Mouse (Mus musculus) kidney, postnatal 36 days (tissue): ENCODE measurements around the gene BC005624.
"Not testable (repeated sequence)": the region's sequence is repeated elsewhere in the genome, so short reads cannot be mapped to it uniquely, and the experiment has no call there.

ENCODE experiments used
- DNase-seq, 2 experiments: peaks; one replicate each; pipeline ENCODE4 v3.0.0; 2021 to 2022; ENCODE audit warnings: mixed read lengths in 2 of 2

Gene BC005624

DNA sequence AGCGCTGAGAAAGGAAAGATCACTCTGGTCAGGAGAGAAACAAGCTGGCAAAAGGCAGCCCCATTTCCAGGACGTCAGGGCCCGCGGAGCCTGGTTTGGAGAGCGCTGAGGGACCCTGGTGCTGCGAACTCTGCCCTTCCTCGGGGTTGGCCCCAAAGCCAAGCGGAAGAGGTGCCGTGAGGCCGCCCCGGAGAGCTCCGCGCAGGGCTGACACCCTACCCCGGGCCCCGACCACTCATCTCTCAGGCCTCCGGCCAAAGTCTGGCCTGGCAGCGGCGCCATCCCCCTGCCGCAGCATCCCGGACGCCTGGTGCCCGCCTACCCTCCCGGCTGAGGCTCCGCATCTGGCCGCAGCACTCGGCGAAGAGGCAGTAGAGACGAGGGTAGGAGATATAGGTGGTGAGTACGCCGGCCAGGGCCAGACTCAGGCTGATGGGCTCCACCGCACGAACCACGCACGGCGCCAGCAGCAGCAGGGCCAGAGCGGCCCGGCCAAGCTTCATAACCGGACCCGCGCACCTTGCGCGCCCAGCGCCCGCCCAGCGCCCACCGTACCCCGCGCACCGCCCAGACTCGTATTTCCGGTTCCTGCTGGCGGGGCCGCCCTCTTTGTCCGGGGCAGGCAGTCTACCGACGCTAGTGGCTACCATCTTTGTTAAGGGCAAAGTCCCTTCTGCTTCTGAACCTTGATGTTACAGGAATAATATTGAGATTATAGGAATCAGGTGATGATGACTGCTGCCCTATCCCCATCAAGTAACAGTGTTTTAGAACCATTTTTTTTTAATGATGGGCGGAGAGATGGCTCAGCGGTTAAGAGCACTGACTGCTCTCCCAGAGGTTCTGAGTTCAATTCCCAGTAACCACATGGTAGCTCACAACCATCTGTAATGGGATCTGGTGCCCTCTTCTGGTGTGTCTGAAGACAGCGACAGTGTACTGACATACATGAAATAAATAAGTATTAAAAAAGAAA is 14.4 kb downstream of the BC005624 start, which contains the start of gene Tor1a:
Gene Tor1a, minus strand, starts transcription at position 582 of the 976 bp plus-strand sequence.
- DNase-seq: peak; percentile 91 to 95

DNA sequence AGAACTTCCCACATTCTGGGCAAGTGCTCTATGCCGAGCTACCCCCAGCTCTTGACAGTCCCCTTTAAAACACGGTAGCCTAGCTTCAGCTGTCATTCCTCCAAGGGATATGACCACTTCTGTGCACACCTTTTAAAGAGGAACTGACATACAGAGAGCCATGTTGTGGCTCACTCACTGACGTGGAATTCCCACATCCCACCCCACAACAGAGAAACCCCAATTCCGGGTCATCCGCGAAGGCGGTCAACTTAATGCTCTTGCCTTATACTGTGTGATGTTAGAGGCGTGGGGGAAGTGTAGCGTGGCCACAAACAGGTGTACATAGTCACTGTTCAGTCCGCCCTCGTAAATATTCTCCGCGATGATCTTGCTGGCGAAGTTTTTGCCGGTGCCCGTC is 15.2 kb downstream of the BC005624 start:
- DNase-seq: no peak

GRCm38 (mm10) chr2:30965627-30966026 is 16.4 kb downstream of the BC005624 start:
- no peak for DNase-seq

DNA sequence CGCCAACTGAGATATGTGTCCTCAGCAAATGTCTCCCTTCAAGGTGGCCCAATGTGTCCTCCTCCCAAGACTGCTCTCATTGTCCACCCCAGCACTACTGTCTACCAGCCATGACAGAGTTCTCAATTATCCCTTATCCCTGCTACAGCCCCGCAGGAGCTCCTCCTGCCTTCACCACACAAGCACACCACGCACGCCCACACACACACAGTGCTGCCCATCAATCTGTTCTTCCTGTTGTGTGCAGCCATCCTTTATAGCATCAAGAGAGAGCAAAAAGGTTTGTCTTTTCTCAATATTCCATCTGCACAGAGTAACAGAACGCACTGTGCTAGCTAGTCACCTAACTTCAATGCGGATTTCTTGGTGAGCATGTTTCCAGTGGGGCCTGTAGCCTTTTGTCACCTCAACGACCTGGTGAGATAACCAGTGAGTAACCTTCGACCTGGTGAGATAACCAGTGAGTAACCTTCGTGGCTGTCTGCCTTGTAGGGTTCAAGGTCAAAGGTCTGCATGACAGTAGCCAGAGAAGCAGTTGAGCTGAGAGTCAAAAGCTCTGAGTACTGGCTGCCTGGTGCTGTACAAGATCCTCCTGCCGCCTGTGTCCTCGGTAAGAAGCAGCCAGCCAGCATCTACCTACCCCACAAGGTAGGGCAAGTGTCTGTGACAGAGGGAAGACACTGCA is 19.3 kb downstream of the BC005624 start:
- no peak for DNase-seq

DNA sequence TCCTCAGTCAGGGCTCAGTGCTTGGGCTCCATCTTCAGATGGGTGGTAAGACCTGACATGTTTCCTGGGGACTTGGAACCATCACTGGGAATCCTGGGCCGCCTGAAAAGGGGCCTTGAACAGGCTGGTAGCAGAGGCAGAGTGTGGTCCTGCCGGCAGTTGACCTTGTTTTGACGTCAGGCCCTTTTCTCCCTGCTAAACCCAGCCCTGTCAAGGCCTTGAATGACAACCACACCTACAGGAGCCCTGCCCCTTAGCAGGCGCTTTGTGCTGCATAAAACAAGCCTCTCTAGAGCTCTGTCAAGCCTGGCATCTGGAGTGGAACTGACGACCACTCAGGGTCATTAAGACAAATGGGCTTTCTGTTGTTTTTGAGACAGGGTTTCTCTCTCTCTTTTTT is 22.1 kb downstream of the BC005624 start:
- DNase-seq: no peak

- DNase-seq: peak; percentile 74 to 81
Measured at GRCm38 (mm10) chr2:30958726-30959125, 23.3 kb downstream of the BC005624 start.

DNA sequence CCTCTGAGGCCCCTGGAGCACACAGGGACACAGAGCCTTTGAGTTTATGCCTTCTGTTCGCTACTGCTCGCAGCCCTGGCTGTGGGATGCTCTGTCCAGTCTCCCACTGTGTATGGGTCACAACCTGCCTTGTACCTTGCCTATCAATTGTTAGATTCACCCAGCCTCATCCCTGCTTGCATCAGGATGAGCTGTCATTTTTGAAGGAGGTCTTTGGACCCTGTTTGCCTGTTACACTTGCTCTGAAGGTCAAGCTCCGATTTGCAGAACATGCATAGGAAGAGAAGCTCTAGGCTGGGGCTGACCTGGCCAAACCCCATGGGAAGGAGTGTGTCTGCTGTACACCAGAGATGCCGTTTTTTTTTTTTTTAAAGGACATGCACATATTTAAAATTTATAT is 24.5 kb downstream of the BC005624 start:
- no peak for DNase-seq

GRCm38 (mm10) chr2:30954797-30955196 is 27.2 kb downstream of the BC005624 start:
- no peak for DNase-seq

DNA sequence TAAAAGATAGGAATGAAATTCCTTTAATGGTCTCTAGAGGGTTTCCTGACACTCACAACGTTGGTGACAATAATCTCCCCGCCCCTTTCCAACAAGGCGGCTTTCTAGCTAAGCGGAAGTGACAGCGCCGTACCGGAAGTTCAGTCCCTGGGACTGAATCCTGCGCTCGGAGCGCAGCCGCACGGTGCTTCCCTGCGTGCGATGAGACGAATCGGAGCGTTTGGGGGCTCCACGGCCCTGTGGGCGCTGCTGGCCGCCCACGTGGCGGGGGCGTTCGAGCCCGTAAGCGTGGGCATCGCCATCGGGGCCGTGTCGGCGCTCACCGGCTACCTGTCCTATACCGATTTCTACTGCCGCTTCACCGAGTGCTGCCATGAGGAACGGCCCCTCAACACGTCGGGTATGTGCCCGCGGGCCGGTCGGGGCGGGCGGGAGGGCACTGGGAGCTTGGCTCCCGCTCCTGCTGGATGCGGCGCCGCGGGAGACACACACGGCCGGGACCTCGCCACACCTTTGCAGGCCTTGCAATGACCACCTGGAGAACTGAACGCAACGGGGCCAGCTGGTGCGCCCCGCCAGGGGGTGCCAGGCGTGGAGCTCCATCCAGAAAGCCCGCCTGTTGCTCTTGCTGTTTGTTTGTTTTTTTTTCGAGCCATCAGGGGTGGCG is 29.0 kb downstream of the BC005624 start, which contains the start of gene Tor1b:
Gene Tor1b, plus strand, starts transcription at position 136 of the 667 bp plus-strand sequence.
- DNase-seq: peak; percentile 92

GRCm38 (mm10) chr2:30952457-30952823 is 29.6 kb downstream of the BC005624 start:
- DNase-seq: no peak

GRCm38 (mm10) chr2:30942603-30943011 is 39.4 kb downstream of the BC005624 start:
- peak; percentile 73 to 78 for DNase-seq

GRCm38 (mm10) chr2:30942116-30942515 is 39.9 kb downstream of the BC005624 start:
- DNase-seq: peak in 1 of 2 experiments; percentile 40

GRCm38 (mm10) chr2:30941586-30941985 is 40.4 kb downstream of the BC005624 start:
- DNase-seq: no peak

DNA sequence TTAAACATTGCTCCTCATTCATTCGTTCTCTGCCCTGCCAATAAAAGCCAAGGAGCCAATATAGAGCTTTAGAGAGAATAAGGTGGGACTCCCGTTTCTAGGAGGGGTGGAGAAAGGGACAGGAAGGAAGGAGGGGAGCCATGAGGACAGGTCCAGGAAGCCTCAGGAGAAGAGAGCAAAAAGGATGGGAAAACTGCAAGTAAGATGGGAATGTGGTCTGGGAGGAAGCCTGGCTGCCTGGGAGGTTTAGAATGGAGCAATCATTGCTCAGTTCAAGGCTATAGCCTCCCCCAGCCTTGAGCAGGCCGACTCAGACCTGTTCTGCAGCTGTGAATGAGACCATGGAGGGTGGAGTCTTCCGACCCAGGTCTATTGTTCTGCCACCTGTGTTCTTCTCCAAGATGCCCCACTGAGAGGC is 43.4 kb downstream of the BC005624 start:
- no peak for DNase-seq

- no peak for DNase-seq
Measured at GRCm38 (mm10) chr2:30937731-30938130, 44.3 kb downstream of the BC005624 start.

DNA sequence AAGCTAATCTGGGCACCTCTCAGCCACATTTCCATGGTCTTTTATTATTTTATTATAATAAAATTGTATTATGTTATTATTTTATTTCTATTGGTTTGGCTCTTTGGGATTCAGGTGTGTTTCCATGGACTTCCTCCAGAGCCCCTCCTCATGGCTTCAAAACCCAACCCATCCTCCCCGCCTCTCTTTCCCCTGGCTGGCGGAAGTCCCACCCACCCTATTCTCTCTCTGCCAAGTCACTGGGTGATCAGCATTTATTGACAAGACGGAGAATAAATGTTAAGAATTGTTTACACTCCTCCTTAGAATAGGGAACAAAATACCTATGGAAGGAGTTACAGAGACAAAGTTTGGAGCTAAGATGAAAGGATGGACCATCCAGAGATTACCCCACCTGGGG is 45.2 kb downstream of the BC005624 start:
- no peak for DNase-seq

DNA sequence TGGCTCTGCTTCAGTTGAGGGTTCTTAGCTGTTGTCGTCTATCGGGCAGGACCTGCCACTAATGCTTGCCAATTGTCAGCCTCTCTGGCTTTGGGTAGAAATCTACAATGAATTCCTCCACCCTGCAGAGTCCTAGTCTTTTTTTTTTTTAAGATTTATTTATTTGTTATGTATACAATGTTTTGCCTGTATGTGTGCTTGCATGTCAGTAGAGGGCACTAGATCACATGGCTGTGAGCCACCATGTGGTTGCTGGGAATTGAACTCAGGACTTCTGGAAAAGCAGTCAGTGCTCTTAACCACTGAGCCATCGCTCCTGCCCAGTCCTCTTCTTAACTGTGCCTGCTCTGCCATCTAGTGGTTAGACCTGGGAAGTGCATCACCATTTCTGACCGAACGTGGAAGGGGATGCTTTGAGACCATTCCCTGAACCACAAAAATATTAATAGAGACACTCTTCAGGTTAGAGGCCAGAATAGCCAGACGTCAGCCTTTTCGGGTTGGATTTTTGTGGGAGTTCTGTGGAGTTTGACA is 48.0 kb downstream of the BC005624 start:
- peak; percentile 72 to 85 for DNase-seq

GRCm38 (mm10) chr2:30933032-30933431 is 49.0 kb downstream of the BC005624 start:
- DNase-seq: no peak

DNA sequence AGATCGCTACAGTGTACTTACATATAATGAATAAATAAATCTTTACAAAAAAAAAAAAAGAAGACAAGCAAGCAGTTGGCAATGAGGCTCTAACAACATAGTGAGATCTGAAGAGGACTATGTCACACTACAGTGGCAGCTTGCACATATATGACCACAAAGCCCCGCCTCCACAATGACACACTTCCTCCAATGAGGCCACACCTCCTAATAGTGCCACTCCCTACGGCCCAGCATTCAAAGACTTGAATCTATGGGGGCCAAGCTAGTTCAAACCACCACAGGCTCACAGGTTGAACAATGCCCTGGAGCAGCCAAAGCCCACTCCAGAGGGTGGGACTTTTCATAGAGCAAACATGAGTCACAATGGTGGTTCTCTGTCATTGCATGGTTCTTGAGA is 50.1 kb downstream of the BC005624 start:
- DNase-seq: no peak

GRCm38 (mm10) chr2:30930846-30931245 is 51.2 kb downstream of the BC005624 start:
- not testable (repeated sequence) for DNase-seq

DNA sequence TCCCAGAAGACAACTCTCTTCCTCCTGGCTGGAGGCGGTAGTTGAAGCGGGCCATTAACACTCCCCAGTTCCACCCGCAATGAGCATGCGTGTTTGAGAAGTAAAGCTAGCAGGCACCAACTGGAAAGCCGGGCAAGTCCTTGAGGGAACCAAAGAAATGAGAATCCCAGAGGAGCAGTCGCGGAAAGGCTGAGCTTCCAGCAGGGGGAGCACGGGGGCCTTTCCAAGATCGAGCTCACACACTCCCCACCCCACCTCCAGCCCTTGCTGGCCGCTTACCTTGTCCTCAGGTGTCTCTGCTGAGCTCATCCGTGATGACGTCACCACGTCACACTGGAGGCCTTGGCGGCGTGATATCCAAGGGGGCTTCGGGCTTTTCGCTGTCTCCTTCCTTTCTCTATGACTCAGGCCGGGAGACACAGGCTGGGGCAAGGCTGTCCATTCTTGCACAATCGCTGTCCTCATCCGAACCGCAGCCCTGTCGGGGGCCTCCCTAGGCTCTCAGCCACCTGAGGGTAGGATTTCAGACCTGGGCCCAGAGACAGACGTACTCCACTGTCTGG is 52.4 kb downstream of the BC005624 start, which contains the start of gene Ptges:
Gene Ptges, minus strand, starts transcription at position 381 of the 563 bp plus-strand sequence.
- peak; percentile 72 to 89 for DNase-seq

GRCm38 (mm10) chr2:30928893-30929482 is 53.0 kb downstream of the BC005624 start:
- DNase-seq: no peak
